Mouse (Mus musculus) gastrocnemius, adult 8-10 months (tissue): ENCODE data around the gene Adam6b. TPM values are rescaled to one million over a fixed set of nuclear protein-coding genes. Genes with fewer than 3 reads are reported as not detected.
"Not testable (repeated sequence)": the region's sequence is repeated elsewhere in the genome, so short reads cannot be mapped to it uniquely, and the experiment has no call there.

Experiments used
- DNase-seq, 2 experiments: peaks; one replicate each; pipeline ENCODE4 v3.0.0; 2022; ENCODE audit warnings: low spot score in 2 of 2
- total RNA-seq, 4 experiments: library from RNA; stranded (reverse); gene quantifications; 2 replicates each; pipeline ENCODE4 v1.2.4; 2022

Adam6b gene
- not detected for total RNA-seq

- not testable (repeated sequence) for DNase-seq
These were observed at the start of gene Adam6b for GRCm38 (mm10) chr12:113489211-113489610. Adam6b (plus strand) TSS chr12:113489511.

- DNase-seq = no peak
These were observed 43.2 kb upstream of the Adam6b start for GRCm38 (mm10) chr12:113446061-113446460.

DNA sequence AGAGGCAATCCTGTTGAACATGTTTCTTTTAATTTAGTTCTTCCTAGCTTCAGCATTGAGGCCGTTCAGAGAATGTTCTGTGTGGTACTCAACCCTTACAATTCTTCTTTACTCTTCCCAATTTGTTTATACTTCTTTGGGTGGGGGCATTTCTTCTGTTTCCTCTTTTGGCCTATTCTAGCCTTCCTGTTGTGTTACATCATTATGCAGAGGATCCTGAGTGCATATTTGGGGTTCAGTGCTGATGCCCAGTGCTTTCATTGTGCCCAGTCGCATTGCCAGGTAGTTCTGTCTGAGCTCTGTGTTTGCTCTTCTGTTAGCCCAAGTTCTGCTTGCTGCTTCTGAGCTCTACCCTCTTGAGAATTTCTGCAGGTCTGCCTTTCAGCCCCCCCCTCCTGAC is 13.1 kb upstream of the Adam6b start:
- DNase-seq = no peak

GRCm38 (mm10) chr12:113482147-113482546 is 7.2 kb upstream of the Adam6b start:
- no peak for DNase-seq

GRCm38 (mm10) chr12:113482661-113483389 is 6.5 kb upstream of the Adam6b start:
- DNase-seq = no peak

- DNase-seq = no peak
These were observed 5.7 kb upstream of the Adam6b start for GRCm38 (mm10) chr12:113483492-113484162.

DNA sequence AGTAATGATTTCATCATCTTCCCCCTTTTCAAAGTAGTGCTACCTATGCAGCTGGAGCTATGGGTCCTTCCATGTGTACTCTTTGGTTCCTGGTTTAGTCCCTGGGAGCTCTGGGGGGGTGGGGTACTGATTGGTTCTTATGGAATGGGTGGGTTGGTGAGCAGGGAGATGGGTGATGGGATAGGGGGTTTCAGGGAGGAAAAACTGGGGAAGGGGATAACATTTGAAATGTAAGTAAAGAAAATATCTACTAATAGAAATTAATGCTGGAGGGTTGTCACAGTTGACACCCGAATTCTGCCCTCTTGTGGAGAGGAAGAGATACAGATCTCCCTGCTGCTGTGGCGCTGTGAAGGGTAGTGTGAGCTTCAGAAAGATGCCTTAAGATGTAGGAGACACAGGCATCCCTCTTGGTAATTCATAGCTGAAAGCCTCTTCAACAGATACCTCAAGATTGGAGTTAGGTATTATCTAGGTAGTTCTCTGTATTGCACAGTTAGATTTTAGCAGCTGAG is 4.3 kb upstream of the Adam6b start:
- no peak for DNase-seq

GRCm38 (mm10) chr12:113487693-113488092 is 1.6 kb upstream of the Adam6b start:
- peak in 1 of 2 experiments; percentile 25 for DNase-seq

DNA sequence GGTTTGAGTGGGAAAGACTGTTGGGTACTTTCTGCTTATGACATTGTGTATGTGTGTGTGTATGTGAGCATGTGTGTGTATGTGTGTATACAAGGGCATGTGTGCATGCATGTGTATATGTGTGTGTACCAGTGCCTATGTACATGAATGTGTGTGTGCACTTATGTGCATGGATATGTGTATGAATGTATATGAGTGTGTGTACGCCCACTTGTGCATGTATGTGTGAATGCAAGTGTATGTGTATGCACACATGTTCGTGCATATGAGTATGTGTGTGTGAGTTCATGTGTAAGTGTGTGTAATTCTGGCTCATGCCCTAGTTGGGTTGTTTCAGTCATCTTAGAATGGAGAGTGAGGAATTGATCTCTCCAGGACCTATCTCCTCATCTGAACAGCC is 36.6 kb downstream of the Adam6b start:
- DNase-seq = no peak

Other genes starting within 250 kb of the Adam6b start
- not detected for gene Adam6a, start 54.4 kb downstream of the Adam6b start, total RNA-seq